Mouse (Mus musculus): ENCODE data around the gene Gm2056.
"Not testable (repeated sequence)": the region's sequence is repeated elsewhere in the genome, so short reads cannot be mapped to it uniquely, and the experiment has no call there.

Gm2056 gene

DNA sequence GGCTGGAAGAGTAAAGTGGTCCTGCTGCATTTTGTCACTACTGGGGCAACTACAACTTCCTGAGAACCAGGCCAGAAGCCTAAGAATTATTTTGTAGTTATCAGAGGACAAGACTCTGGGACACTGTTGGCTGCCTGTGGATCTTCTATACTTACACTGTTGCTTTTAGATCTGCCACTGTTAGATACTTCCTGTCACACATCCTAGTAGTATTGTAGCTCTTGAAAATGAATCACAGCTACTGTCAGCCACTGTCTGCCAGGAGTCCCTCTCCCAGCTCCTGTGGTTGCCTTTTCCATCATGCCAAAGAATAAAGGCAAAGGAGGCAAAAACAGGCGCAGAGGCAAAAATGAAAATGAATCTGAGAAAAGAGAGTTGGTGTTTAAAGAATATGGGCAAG lies at the start of gene Gm2056:
Gene Gm2056 (plus strand): TSS at position 301 of the 400 bp plus-strand sequence.
- in situ Hi-C loops (cut with MboI; ENCODE audit: low pct_unique_long_range_greater_than_20kb in 1 of 2, low sequenced_read_pairs in 2 of 2, unreplicated experiment in 1 of 2) = not testable (repeated sequence)

DNA sequence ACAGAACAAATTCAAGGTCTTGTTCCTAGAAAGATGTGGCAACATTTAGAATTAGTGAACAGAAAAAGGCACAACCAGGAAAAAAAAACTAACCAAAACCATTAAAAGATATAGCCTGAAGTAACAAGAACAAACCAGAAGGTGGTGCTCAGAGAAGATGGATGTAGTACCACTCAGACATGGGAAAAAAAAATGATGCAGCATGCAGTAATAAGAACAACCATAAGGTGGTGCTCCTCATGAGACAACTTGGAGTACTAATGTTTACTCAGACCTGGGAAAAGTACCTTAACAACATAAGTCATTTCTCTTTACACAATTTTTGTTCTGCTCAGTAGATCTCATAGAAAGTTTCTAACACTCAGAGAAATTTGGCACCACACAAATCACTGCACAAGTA lies 42.8 kb upstream of the Gm2056 start:
- in situ Hi-C loops (cut with MboI; ENCODE audit: low pct_unique_long_range_greater_than_20kb in 1 of 2, low sequenced_read_pairs in 2 of 2, unreplicated experiment in 1 of 2) = not testable (repeated sequence)

DNA sequence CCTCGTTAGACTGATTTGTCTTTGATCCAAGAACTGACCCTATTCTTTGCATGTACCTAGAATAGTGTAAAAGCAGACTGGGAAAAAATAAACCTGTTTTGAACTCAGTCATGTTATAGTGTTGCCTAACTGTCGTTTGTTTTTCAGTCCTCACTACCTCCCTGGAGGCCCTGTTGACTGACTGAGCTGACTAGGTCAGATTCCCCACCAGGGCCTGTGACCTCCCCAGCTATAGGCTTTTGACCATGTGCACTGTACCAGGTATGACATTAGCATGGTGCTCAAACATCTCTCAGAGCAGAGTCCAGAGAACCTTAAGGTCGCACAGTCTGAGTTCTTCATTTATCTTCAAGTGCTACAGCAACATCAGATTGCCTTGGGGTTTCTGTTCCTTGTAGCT lies 22.7 kb upstream of the Gm2056 start:
- in situ Hi-C loops (cut with MboI; ENCODE audit: low pct_unique_long_range_greater_than_20kb in 1 of 2, low sequenced_read_pairs in 2 of 2, unreplicated experiment in 1 of 2) = not testable (repeated sequence)

DNA sequence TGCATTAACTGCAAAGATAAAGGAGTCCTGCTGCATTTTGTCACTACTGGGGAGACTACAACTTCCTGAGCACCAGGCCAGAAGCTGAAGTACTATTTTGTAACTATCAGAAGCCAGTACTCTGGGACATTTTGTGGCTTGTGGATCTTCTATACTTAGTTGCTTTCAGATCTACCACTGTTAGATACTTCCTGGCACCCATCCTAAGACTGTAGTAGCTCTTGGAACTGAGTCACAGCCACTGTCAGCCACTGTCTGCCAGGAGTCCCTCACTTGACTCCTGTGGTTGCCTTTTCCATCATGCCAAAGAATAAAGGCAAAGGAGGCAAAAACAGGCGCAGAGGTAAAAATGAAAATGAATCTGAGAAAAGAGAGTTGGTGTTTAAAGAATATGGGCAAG lies 15.3 kb upstream of the Gm2056 start, which contains the start of gene Gm2075:
Gene Gm2075 (plus strand): TSS at position 301 of the 400 bp plus-strand sequence.
- in situ Hi-C loops (cut with MboI; ENCODE audit: low pct_unique_long_range_greater_than_20kb in 1 of 2, low sequenced_read_pairs in 2 of 2, unreplicated experiment in 1 of 2) = not testable (repeated sequence)

DNA sequence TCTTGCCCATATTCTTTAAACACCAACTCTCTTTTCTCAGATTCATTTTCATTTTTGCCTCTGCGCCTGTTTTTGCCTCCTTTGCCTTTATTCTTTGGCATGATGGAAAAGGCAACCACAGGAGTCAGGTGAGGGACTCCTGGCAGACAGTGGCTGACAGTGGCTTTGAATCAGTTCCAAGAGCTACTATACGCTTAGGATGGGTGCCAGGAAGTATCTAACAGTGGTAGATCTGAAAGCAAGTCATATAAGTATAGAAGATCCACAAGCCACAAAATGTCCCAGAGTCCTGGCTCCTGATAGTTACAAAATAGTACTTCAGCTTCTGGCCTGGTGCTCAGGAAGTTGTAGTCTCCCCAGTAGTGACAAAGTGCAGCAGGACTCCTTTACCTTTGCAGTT lies 8.1 kb upstream of the Gm2056 start, which contains the start of gene Gm6803:
Gene Gm6803 (minus strand): TSS at position 101 of the 400 bp plus-strand sequence.
- in situ Hi-C loops (cut with MboI; ENCODE audit: low pct_unique_long_range_greater_than_20kb in 1 of 2, low sequenced_read_pairs in 2 of 2, unreplicated experiment in 1 of 2) = not testable (repeated sequence)

DNA sequence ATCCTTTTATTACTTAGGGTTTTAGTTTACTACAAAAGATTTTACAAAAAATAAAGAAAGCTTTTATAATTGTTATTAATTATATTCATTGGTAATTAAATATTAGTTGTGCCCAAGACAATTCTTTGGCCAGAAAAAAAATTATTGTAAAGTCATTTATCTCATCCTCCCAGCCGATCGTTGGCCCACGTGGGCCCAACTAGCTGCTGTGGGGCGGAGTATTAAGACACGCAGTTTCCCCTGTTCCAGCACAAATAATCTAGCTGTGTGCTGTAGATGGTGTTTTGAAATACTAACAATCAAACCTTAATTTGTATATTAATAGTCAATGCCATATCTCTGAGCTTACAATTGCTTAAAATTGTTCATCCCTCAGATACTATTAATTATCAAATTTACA lies 5.4 kb downstream of the Gm2056 start:
- in situ Hi-C loops (cut with MboI; ENCODE audit: low pct_unique_long_range_greater_than_20kb in 1 of 2, low sequenced_read_pairs in 2 of 2, unreplicated experiment in 1 of 2) = not testable (repeated sequence)

DNA sequence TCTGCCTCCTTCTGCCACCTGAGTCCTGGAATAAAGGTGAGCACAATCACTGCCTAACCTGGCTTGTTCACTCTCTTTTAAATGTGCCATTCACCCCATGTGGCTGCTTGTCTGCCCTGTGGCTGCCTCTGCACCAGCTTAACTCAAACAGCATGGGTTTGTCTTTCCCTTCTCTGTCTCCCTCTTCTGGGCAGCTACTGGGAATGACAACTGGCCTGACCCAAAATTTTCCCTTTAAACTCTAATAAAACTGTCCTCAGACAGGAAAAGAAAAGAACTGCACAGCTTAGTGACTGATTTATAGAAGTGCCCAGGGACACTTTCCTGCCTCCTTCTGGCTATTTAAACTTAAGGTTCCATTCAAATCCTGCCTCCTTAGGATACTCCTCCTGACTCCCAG lies 12.3 kb downstream of the Gm2056 start:
- in situ Hi-C loops (cut with MboI; ENCODE audit: low pct_unique_long_range_greater_than_20kb in 1 of 2, low sequenced_read_pairs in 2 of 2, unreplicated experiment in 1 of 2) = not testable (repeated sequence)

DNA sequence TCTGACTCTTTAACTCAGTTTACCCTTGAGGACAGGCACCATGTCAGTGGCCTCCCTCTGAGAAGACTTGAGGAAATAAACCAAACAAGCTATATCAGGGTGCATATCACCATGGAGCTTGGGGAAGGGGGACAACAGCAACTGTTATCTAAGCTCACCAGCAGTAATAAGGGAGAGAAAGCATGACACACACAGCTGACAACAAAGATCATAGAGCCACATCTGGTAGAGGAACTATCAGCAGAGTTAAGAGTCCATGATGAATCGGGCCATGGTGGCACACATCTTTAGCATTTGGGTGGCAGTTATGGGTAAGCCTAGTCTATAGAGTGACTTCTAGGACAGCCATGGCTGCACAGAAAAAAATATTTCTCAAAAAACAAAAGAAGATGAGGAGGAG lies 12.9 kb downstream of the Gm2056 start:
- in situ Hi-C loops (cut with MboI; ENCODE audit: low pct_unique_long_range_greater_than_20kb in 1 of 2, low sequenced_read_pairs in 2 of 2, unreplicated experiment in 1 of 2) = not testable (repeated sequence)

DNA sequence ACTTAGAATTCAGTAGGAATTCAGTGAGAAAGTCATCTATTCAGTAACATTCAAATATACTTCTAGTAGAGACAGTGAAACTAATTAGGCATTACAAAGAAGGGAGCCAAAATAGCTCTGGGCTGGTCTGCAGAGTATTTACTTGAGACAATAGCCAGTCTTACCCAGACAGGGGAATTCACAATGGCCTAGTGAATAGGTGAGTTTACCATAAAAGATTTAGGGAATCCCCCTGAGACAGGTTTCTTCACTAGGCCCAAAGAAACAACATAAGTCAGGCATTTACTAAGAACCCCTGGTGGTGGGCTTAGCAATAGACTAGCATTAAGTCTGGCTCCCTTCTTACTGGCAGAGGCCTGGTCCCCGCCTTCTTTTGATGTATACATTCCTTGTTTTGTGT lies 18.4 kb downstream of the Gm2056 start:
- in situ Hi-C loops (cut with MboI; ENCODE audit: low pct_unique_long_range_greater_than_20kb in 1 of 2, low sequenced_read_pairs in 2 of 2, unreplicated experiment in 1 of 2) = not testable (repeated sequence)

All from mouse embryonic stem cell (cell line).